In the genomic region with DNA sequence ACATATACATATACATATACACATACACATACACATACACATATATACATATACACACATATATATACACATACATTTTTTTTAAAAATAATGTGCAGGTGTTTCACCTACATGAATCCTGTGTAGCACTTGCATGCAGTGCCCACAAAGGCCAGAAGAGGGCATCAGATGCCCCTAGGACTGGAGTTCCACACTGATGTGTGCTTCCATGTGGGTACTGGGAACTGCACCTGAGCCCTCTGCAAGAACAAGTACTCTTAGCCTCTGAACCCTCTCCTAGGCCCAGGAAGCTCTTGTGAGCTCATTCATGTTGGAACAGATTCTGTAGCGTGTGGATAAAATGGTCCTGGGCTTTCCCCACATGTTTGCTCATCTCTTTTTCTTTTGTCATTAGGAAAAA, we compare ENCODE assay signal across 18 mouse cellular contexts. TPM values are rescaled to one million over a fixed set of nuclear protein-coding genes. Genes with fewer than 3 reads are reported as not detected.
A peak's percentile ranks its signal among the peaks of the same experiment; 100 is the strongest.
DNase-seq lines count a peak whose midpoint lies in the region.
"Had no signal": no experiment of that assay in that cellular context is flagged by ENCODE, and none has a peak within 500 bp of the region (broad histone marks: within the 10 kb centered on the region; RNA-seq: fewer than 3 reads in every experiment).

No protein-coding gene starts in this region.

- intact Hi-C loops in gastrocnemius, postnatal 36 days (cut with DNase I) = loop anchor here (10.0 kb wide), 1 partner anchor 441 kb away; a partner anchor contains a TSS

- no peaks in the 10 kb centered on the region for H3K36me3 ChIP-seq in splenic B cell, adult 2 months (ENCODE audit: control insufficient read depth, insufficient read depth, low read length, poor library complexity, severe bottlenecking)
- H3K36me3 ChIP-seq: hindbrain, embryonic 12.5 days; midbrain, embryonic 12.5 days; neural tube, embryonic 13.5 days had no signal

- DNase-seq in gastrocnemius, postnatal 10 days = peak; percentile 2
- DNase-seq in gastrocnemius, postnatal 36 days = no peak
- peak; percentile 6 for DNase-seq in kidney, postnatal 10 days
- DNase-seq in kidney, adult 9 months = no peak
- peak; percentile 12 for DNase-seq in thymus, postnatal 14 days
- DNase-seq in thymus, postnatal 0 days (ENCODE audit: low spot score) = no peak
- peak; percentile 5 for DNase-seq in splenic B cell, adult 2 months (ENCODE audit: low read depth, low spot score)
- DNase-seq in spleen, adult 12 weeks (ENCODE audit: low spot score) = no peak
- DNase-seq: adrenal gland, postnatal 14 days; cerebellum, adult 11 months; embryo, embryonic 11 days; heart, adult 18-20 months; layer of hippocampus, postnatal 36 days; thymus, postnatal 36 days had no signal

- no peaks in the 10 kb centered on the region for H3K27me3 ChIP-seq in splenic B cell, adult 2 months (ENCODE audit: control insufficient read depth, insufficient read depth, low read length, poor library complexity, severe bottlenecking)
- H3K27me3 ChIP-seq: hindbrain, embryonic 12.5 days; midbrain, embryonic 12.5 days; neural tube, embryonic 13.5 days had no signal

RNA-seq across cellular contexts. Expression of a gene that starts 11.9 kb away (rescaled TPM):
- not detected for total RNA-seq in gastrocnemius, postnatal 10 days (2021)
- not detected for total RNA-seq in gastrocnemius, postnatal 36 days (2021)
- polyA plus RNA-seq in thymus, postnatal 0 days (2015; fragmentation: Nextera tagmentation; extraction: Ambion mirVana) = 0.21 and 0.32 TPM in 2 replicates
- total RNA-seq: adrenal gland, postnatal 14 days; heart, adult 18-20 months had no signal
- polyA plus RNA-seq: C2C12 had no signal

RNA-seq across cellular contexts. Expression of a gene that starts 12.0 kb away (rescaled TPM):
- total RNA-seq in gastrocnemius, postnatal 10 days (2021) = under 1 TPM in 1 of 2 experiments, not detected in 1; 0.34 TPM
- total RNA-seq in gastrocnemius, postnatal 36 days (2021) = not detected
- 0.26 and 0.33 TPM in 2 replicates for polyA plus RNA-seq in thymus, postnatal 0 days (2015; fragmentation: Nextera tagmentation; extraction: Ambion mirVana)
- total RNA-seq: heart, adult 18-20 months; layer of hippocampus, postnatal 36 days had no signal
- polyA plus RNA-seq: neural tube, embryonic 13.5 days had no signal

Comparison
In these comparisons a context has a peak if more than half of its experiments do, and no peak if none do; other contexts are left out.
1. DNase-seq: peak in gastrocnemius, postnatal 10 days (single experiment), kidney, postnatal 10 days (single experiment), thymus, postnatal 14 days (single experiment) and splenic B cell, adult 2 months (single experiment); none in gastrocnemius, postnatal 36 days (0 of 2), kidney, adult 9 months (single experiment), thymus, postnatal 0 days (single experiment) and spleen, adult 12 weeks (single experiment).